Mouse (Mus musculus) liver, embryonic 14.5 days (tissue): ENCODE data around the gene Olfr328. TPM values are rescaled to one million over a fixed set of nuclear protein-coding genes. Genes with fewer than 3 reads are reported as not detected.

Experiments
- ATAC-seq: fragments of 200-750 bp; cut with Nextera tagmentation; 2 replicates; pipeline ENCODE4 v1.8.0; 2017; ENCODE audit warnings: moderate number of reproducible peaks, mild to moderate bottlenecking, moderate library complexity; ENCODE audit not compliant: insufficient read depth
- DNase-seq, 3 experiments: peaks; one replicate each; pipeline ENCODE4 v3.0.0-alpha.2; 2012 to 2013; ENCODE audit warnings: low read depth in 3 of 3, low spot score in 3 of 3
- H3K27ac ChIP-seq: fragments of 300-500 bp; sonication (generic); 2 replicates; pipeline ENCODE4 v1.5.1; 2014; ENCODE audit warnings: moderate library complexity, mild to moderate bottlenecking, control low read depth, inconsistent platforms
- H3K27me3 ChIP-seq: fragments of 300-500 bp; sonication (generic); 2 replicates; pipeline ENCODE4 v1.6.1; 2014; ENCODE audit warnings: mild to moderate bottlenecking, low read length, moderate library complexity; ENCODE audit not compliant: control insufficient read depth, insufficient read depth
- H3K36me3 ChIP-seq: fragments of 300-500 bp; sonication (generic); replicated peaks from 2 replicates; pipeline ENCODE4 v1.6.1; 2014; ENCODE audit warnings: low read depth; ENCODE audit not compliant: control insufficient read depth, insufficient read depth
- H3K4me1 ChIP-seq, 2 experiments: fragments of 200-500 bp in 1 of 2; fragments of 300-500 bp in 1 of 2; sonication (generic) in 1 of 2; replicated peaks; 2 replicates each; pipeline ENCODE4 v1.6.1; 2012 to 2014; ENCODE audit warnings: antibody characterized with exemption in 1 of 2, inconsistent platforms in 1 of 2, low read length in 1 of 2; ENCODE audit not compliant: control insufficient read depth in 2 of 2, insufficient read depth in 2 of 2
- H3K4me2 ChIP-seq: fragments of 300-500 bp; sonication (generic); 2 replicates; pipeline ENCODE4 v1.6.1; 2014; ENCODE audit warnings: low read depth, mild to moderate bottlenecking, control low read depth, moderate library complexity
- H3K4me3 ChIP-seq, 2 experiments: fragments of 200-500 bp in 1 of 2; fragments of 300-500 bp in 1 of 2; sonication (generic) in 1 of 2; 2 replicates each; pipeline ENCODE4 v1.5.1; 2012 to 2014; ENCODE audit warnings: low read depth in 2 of 2, low read length in 2 of 2, mild to moderate bottlenecking in 2 of 2, control low read depth in 1 of 2, inconsistent platforms in 1 of 2, moderate library complexity in 1 of 2; ENCODE audit not compliant: insufficient read depth in 1 of 2
- H3K9ac ChIP-seq: fragments of 300-500 bp; sonication (generic); replicated peaks from 2 replicates; pipeline ENCODE4 v1.6.1; 2014; ENCODE audit warnings: mild to moderate bottlenecking, control low read depth, moderate library complexity
- H3K9me3 ChIP-seq: fragments of 300-500 bp; sonication (generic); 2 replicates; pipeline ENCODE4 v1.6.1; 2016; ENCODE audit warnings: low read length, mixed read lengths; ENCODE audit not compliant: control insufficient read depth
- CTCF ChIP-seq: IDR thresholded peaks from 2 replicates; pipeline ENCODE4 v1.5.1; 2016; ENCODE audit warnings: antibody characterized with exemption, low read depth, control low read depth
- EP300 ChIP-seq: IDR thresholded peaks from 2 replicates; pipeline ENCODE4 v1.6.1; 2016; ENCODE audit warnings: antibody characterized with exemption, low read depth
- WGBS: fragments of 180-500 bp; shearing (Covaris S2); extraction: QIAGEN DNeasy Blood & Tissue Kit; methylation state at CpG from one replicate; pipeline ENCODE4 v1.1.7; 2014; ENCODE audit not compliant: insufficient replicate concordance; 5-methylcytosine and 5-hydroxymethylcytosine counted together
- polyA plus RNA-seq, 2 experiments: library from polyadenylated mRNA; depleted of rRNA in 1 of 2; stranded (reverse) in 1 of 2; unstranded in 1 of 2; fragments of >200 nt; fragmentation: Nextera tagmentation in 1 of 2; extraction: Ambion mirVana in 1 of 2; gene quantifications; 2 replicates each; pipeline versions ENCODE4 v1.2.1 to v1.2.3; 2012 to 2014

Gene Olfr328
- polyA plus RNA-seq (2012; rRNA removed), result 0.02 TPM in 1 of 2 replicates, not detected in the other
- not detected in 2 replicates for polyA plus RNA-seq (2014; fragmentation: Nextera tagmentation; extraction: Ambion mirVana)

- ATAC-seq (no peak), DNase-seq (no peak)
- Histone ChIP-seq H3K36me3 (no peaks in the 10 kb centered on the region), H3K4me1 (no peaks in the 10 kb centered on the region), H3K9ac (no peak within 1 kb of the TSS), H3K9me3 (no peaks in the 10 kb centered on the region), H3K27me3 (no peaks in the 10 kb centered on the region), H3K4me3 (no peak within 1 kb of the TSS), H3K4me2 (no peak within 1 kb of the TSS), H3K27ac (no peak within 1 kb of the TSS)
- 59% methylated on average over 1 of the region's 1 CpGs for WGBS
- TF ChIP-seq CTCF, result no peak
- TF ChIP-seq EP300, result no peak
These were observed at the start of gene Olfr328 for GRCm38 (mm10) chr11:58555536-58555935. TSS of gene Olfr328 (minus strand) at chr11:58555636.

GRCm38 (mm10) chr11:58605228-58605627 lies 49.8 kb upstream of the Olfr328 start:
- peaks cover 3 to 8% of the 10 kb centered on the region in 2 experiments; a peak in 1 of 4 replicates for H3K4me1 ChIP-seq

GRCm38 (mm10) chr11:58604688-58605087 lies 49.3 kb upstream of the Olfr328 start:
- ATAC-seq (no peak), DNase-seq (no peak)
- H3K4me3 ChIP-seq, result no peak overlapping the region
- H3K9ac ChIP-seq, result no peak overlapping the region
- no peaks in the 10 kb centered on the region for H3K27me3 ChIP-seq
- H3K36me3 ChIP-seq, result no peaks in the 10 kb centered on the region
- WGBS, result 45% methylated on average over 2 of the region's 2 CpGs
- no peak overlapping the region for H3K4me2 ChIP-seq
- TF ChIP-seq CTCF (no peak), EP300 (no peak)
- no peak overlapping the region for H3K27ac ChIP-seq
- H3K9me3 ChIP-seq, result no peaks in the 10 kb centered on the region
- H3K4me1 ChIP-seq, result peaks cover 3 to 8% of the 10 kb centered on the region in 2 experiments; a peak in 1 of 4 replicates

More at GRCm38 (mm10) chr11:58605228-58605627, 49.8 kb upstream of the Olfr328 start:
- H3K27me3 ChIP-seq, result no peaks in the 10 kb centered on the region
- H3K27ac ChIP-seq, result no peak overlapping the region
- H3K36me3 ChIP-seq, result no peaks in the 10 kb centered on the region
- H3K4me3 ChIP-seq, result no peak overlapping the region
- H3K9ac ChIP-seq, result no peak overlapping the region
- no peak overlapping the region for H3K4me2 ChIP-seq
- 46% methylated on average over 3 of the region's 3 CpGs for WGBS
- no peak for ATAC-seq
- TF ChIP-seq EP300 (no peak), CTCF (no peak)
- no peak for DNase-seq
- no peaks in the 10 kb centered on the region for H3K9me3 ChIP-seq

GRCm38 (mm10) chr11:58602800-58603560 lies 47.5 kb upstream of the Olfr328 start:
- WGBS, result 59% methylated on average over 6 of the region's 6 CpGs
- Histone ChIP-seq H3K27me3 (no peaks in the 10 kb centered on the region), H3K4me3 (no peak overlapping the region), H3K27ac (no peak overlapping the region), H3K4me2 (no peak overlapping the region), H3K36me3 (no peaks in the 10 kb centered on the region), H3K4me1 (peaks cover 3 to 8% of the 10 kb centered on the region in 2 experiments; a peak in 1 of 4 replicates), H3K9ac (no peak overlapping the region), H3K9me3 (no peaks in the 10 kb centered on the region)
- no peak for ATAC-seq
- DNase-seq, result no peak
- TF ChIP-seq CTCF (no peak), EP300 (no peak)

- ATAC-seq (no peak), DNase-seq (no peak)
- TF ChIP-seq EP300 (no peak), CTCF (no peak)
- no peaks in the 10 kb centered on the region for H3K27me3 ChIP-seq
- no peak overlapping the region for H3K27ac ChIP-seq
- H3K4me2 ChIP-seq, result no peak overlapping the region
- peaks cover 3 to 8% of the 10 kb centered on the region in 2 experiments; a peak in 1 of 4 replicates for H3K4me1 ChIP-seq
- no peaks in the 10 kb centered on the region for H3K9me3 ChIP-seq
- no peak overlapping the region for H3K9ac ChIP-seq
- no peaks in the 10 kb centered on the region for H3K36me3 ChIP-seq
- no peak overlapping the region for H3K4me3 ChIP-seq
These were observed 46.6 kb upstream of the Olfr328 start for GRCm38 (mm10) chr11:58602062-58602461.
